Comparison of ENCODE assay signal across 22 mouse cellular contexts in the genomic region with DNA sequence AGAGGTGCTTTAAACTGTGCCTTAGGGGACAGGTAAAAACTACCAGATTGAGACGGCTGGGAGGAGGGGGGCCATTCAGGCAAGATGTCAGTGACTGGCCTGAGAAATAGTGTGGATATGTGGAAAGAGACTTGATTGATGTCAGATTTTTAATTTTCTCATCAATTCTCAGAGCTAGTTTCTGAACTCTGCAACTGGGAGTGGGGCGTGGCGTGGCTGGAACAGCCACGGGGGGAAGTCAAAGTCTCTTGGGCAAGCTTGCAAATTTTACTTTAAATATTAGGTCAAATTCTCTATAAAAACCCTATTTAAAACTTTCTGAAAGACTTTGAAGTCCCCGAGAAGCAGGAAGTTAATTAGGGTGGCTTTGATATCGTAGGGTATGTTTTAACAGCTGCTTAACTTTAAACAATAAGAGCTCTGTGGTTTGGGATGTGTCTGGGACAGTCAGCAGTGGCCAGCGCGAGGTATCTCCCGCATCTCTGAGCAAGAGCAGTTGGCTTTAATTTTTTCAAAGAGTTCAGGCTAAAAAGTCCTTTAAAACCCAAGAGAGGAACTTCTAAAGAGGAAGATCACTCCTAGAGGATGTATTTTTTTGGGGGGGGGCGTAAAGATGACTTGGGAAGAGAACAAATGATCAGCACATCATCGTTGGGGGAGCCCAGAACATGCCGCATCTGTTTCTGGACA.
DNase-seq lines count a peak whose midpoint lies in the region; ATAC-seq and TF ChIP-seq lines count a peak whose summit lies in the region.
"Had no signal": no experiment of that assay in that cellular context is flagged by ENCODE, and none has a peak within 500 bp of the region (broad histone marks: within the 10 kb centered on the region; RNA-seq: fewer than 3 reads in every experiment).

No protein-coding gene starts in this region.

- TF ChIP-seq CTCF in gastrocnemius, adult 2 months (IDR thresholded peaks at IDR 0.05): no peak
- no peak for TF ChIP-seq CTCF in lung, embryonic 14.5 days (IDR thresholded peaks at IDR 0.05; ENCODE audit: low read depth)

- intact Hi-C loops in gastrocnemius, adult 2 months (cut with DNase I): loop anchor here (10.0 kb wide), 1 partner anchor 336 kb away; no protein-coding TSS in a partner anchor

- ATAC-seq in kidney, embryonic 15.5 days (replicated peaks; ENCODE audit: low FRiP score): no peak
- no peak; the same call in 1 of the 2 replicates for ATAC-seq in lung, embryonic 14.5 days (ENCODE audit: insufficient read depth)
- ATAC-seq: forebrain, embryonic 13.5 days; forebrain, postnatal 0 days had no signal

- no peak for DNase-seq in gastrocnemius, adult 2 months
- DNase-seq in gastrocnemius, postnatal 10 days: no peak
- DNase-seq in kidney, postnatal 10 days: peak; percentile 30
- DNase-seq in lung, embryonic 14.5 days: peak; percentile 39
- no peak for DNase-seq in lung, postnatal 14 days
- DNase-seq in urinary bladder, postnatal 25 days (ENCODE audit: low spot score): no peak
- DNase-seq: adrenal gland, adult 2 months; adrenal gland, postnatal 25 days; cerebellum, adult 2 months; cerebellum, postnatal 10 days; embryo, embryonic 11 days; forebrain, postnatal 0 days; gastrocnemius, postnatal 36 days; heart, adult 18-20 months; heart, postnatal 14 days had no signal

- peaks cover 24% of the 10 kb centered on the region for H3K4me1 ChIP-seq in kidney, embryonic 15.5 days
- peaks cover 4% of the 10 kb centered on the region; the same call in 1 of the 2 replicates for H3K4me1 ChIP-seq in lung, embryonic 14.5 days (ENCODE audit: insufficient read depth)

- no peak overlapping the region for H3ac ChIP-seq in myocyte (ENCODE audit: control insufficient read depth, insufficient read length)

- WGBS in kidney, embryonic 15.5 days: 48% methylated on average over 12 of the region's 12 CpGs
- WGBS in lung, embryonic 14.5 days: 34% methylated on average over 12 of the region's 12 CpGs

- no peak overlapping the region for H3K4me2 ChIP-seq in kidney, embryonic 15.5 days
- H3K4me2 ChIP-seq in lung, embryonic 14.5 days: no peak overlapping the region
- H3K4me2 ChIP-seq in myocyte (ENCODE audit: low read depth): peak overlapping the region; percentile 39
- H3K4me2 ChIP-seq: forebrain, embryonic 13.5 days; heart, embryonic 11.5 days; heart, embryonic 15.5 days; hindbrain, embryonic 14.5 days had no signal

- H3K9me3 ChIP-seq in kidney, embryonic 15.5 days (replicated peaks): no peaks in the 10 kb centered on the region
- H3K9me3 ChIP-seq in lung, embryonic 14.5 days (ENCODE audit: low read depth, low read length): no peaks in the 10 kb centered on the region
- H3K9me3 ChIP-seq: forebrain, embryonic 13.5 days; heart, embryonic 15.5 days had no signal

- peak overlapping the region; percentile 38 for H3K27ac ChIP-seq in gastrocnemius, adult 2 months
- no peak overlapping the region for H3K27ac ChIP-seq in kidney, embryonic 15.5 days
- no peak overlapping the region for H3K27ac ChIP-seq in lung, embryonic 14.5 days (ENCODE audit: low read depth)
- H3K27ac ChIP-seq: forebrain, embryonic 13.5 days; heart, embryonic 15.5 days; hindbrain, embryonic 14.5 days had no signal

- H3K27me3 ChIP-seq in kidney, embryonic 15.5 days: no peaks in the 10 kb centered on the region
- H3K27me3 ChIP-seq in lung, embryonic 14.5 days (ENCODE audit: insufficient read depth, low read length): no peaks in the 10 kb centered on the region
- H3K27me3 ChIP-seq in myocyte (ENCODE audit: control insufficient read depth, insufficient read depth, insufficient read length): no peaks in the 10 kb centered on the region
- H3K27me3 ChIP-seq: CH12.LX; forebrain, embryonic 13.5 days; heart, embryonic 15.5 days had no signal

- H3K36me3 ChIP-seq in kidney, embryonic 15.5 days: no peaks in the 10 kb centered on the region
- H3K36me3 ChIP-seq in lung, embryonic 14.5 days (ENCODE audit: insufficient read depth): no peaks in the 10 kb centered on the region
- H3K36me3 ChIP-seq in myocyte (ENCODE audit: control insufficient read depth, insufficient read depth): no peaks in the 10 kb centered on the region
- H3K36me3 ChIP-seq: heart, embryonic 15.5 days had no signal

- H3K4me3 ChIP-seq in gastrocnemius, adult 2 months: no peak overlapping the region
- no peak overlapping the region for H3K4me3 ChIP-seq in kidney, embryonic 15.5 days (replicated peaks)
- H3K4me3 ChIP-seq in lung, embryonic 14.5 days (ENCODE audit: low read depth, low read length): no peak overlapping the region
- no peak overlapping the region for H3K4me3 ChIP-seq in myocyte
- H3K4me3 ChIP-seq: forebrain, embryonic 13.5 days; heart, embryonic 15.5 days had no signal

- no peak for TF ChIP-seq POLR2A in myocyte (IDR thresholded peaks at IDR 0.05; ENCODE audit: insufficient read length, low read depth)

- H3K79me2 ChIP-seq in myocyte (ENCODE audit: control insufficient read depth, insufficient read depth): no peaks in the 10 kb centered on the region

- no peak overlapping the region for H3K9ac ChIP-seq in kidney, embryonic 15.5 days
- H3K9ac ChIP-seq in lung, embryonic 14.5 days: no peak overlapping the region
- H3K9ac ChIP-seq: forebrain, embryonic 13.5 days; forebrain, postnatal 0 days; heart, embryonic 15.5 days; hindbrain, embryonic 14.5 days had no signal

TF ChIP-seq in myocyte, 11 proteins besides CTCF, POLR2A, EP300 and RAD21:
- TF ChIP-seq E2F4 (IDR thresholded peaks at IDR 0.05; ENCODE audit: insufficient read depth) (no peak), MYOD1 (IDR thresholded peaks at IDR 0.05; ENCODE audit: control insufficient read depth in 1 of 3, insufficient read length in 2 of 3, low read depth in 2 of 3) (peak in 1 of 3 experiments; percentile 14), REST (IDR thresholded peaks at IDR 0.05; ENCODE audit: insufficient read depth, insufficient read length) (no peak), USF1 (IDR thresholded peaks at IDR 0.05; ENCODE audit: low read depth) (no peak)

Comparison
In these comparisons a context has a peak if more than half of its experiments do, and no peak if none do; other contexts are left out.
1. DNase-seq: peak in kidney, postnatal 10 days (single experiment) and lung, embryonic 14.5 days (single experiment); none in gastrocnemius, adult 2 months (single experiment), gastrocnemius, postnatal 10 days (single experiment), lung, postnatal 14 days (single experiment) and urinary bladder, postnatal 25 days (single experiment).